Mouse (Mus musculus) MEL-GATA-1-ER (cell line): ENCODE measurements at regions not wholly inside any gene's neighbourhood (a gene's known extent, or its start where the extent isn't known, plus 50 kb on each side); places are given as distances from the start of the nearest gene placed in this dataset.

Experiments used
- DNase-seq: peaks from one replicate; pipeline ENCODE4 v3.0.0-alpha.2; 2012; ENCODE audit warnings: low read depth; ENCODE audit errors: extremely low read depth

DNA sequence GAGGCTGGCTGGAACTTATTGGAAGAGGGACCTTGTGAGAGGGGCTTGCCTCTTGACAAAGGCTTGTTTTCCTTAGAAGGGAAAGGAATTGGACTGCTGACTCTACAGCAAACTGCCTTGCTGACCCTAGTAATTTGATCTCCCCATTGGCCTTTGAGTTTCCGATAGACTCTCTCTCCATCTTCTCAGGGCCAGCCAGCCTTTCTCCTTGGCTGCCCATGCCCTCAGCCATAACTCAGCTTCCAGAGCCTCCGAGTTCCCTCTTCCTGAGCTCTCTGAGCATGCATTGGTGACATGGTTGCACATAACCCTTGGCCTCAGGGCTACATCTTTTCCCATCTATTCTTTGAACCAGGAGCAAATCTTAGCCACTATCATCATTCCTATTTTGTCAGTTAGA lies 803.7 kb downstream of the Adgrl2 start:
- no peak for DNase-seq

DNA sequence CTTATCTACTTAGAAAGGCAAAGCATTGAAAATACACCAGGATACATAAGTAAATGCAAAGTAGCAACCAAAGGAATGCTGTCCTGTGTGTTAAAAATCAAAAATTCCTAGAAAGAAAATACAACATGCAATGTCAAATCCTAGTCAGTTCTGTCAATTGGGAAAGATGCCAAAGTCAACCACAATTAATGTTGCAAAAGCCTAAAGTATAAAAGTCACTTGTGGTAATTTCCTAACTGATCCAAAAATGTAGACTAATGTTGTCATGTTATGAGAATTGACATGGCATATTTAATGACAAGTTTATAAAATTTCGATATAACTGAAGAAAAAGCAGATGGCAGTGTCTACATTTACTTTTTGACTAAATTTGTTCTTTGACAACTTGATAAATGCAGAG lies 822.8 kb downstream of the Adgrl2 start:
- DNase-seq, result no peak

DNA sequence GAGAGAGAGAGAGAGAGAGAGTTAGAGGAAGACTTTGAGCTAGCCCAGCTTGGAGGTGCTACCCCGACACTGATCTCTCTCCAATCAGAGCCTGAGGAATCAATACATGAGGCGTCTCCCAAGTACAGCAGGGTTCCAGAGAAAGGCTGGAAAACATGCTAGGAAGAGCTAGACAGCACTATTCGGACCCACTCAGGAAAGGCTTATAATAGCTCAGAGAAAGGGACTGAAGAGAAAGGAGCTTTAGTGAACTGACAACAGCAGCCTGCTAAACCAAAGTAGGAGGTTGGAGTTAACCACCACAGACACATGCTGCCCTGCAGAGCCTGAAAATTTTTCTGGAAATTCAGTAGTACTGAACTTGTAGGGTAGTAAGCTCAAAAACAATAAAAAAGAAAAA lies 831.3 kb downstream of the Adgrl2 start:
- no peak for DNase-seq

DNA sequence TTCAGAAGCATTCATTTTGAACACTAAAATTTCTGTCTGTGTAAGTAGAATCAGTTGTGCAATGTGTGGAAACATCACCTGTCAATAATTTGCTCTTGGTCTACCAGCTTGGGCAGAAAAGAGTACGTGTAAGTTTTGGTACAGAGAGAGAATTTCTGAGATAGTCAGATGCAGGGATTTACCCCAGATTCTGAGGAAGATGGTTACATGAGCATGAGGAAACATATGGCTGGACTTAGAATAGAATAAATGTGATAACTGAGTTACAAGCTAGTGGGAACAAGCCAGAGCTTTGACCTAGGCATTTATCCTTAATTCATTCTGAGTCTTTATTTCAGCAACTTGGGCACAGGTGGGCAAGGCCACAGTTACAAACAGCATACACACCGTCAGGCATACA lies 831.8 kb downstream of the Adgrl2 start:
- DNase-seq, result no peak

DNA sequence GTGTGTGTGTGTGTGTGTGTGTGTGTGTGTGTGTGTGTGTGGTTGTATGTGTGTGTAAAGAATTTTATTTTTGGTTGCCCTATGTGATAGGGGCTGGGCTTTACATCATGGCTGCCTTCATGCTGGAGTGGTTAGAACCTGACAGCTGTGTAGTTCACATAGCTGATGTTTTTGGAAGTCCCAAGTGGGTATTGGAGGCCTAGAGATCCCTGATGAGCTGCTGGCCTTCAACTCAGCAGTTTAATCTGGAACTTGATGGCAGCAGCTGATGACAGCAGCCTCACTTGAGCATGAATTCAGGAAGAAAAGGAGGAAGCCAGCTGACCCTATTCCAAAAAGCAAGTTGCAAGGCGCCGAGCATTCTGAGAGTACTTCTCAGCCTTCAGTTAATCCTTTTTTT lies 846.6 kb downstream of the Adgrl2 start:
- no peak for DNase-seq

DNA sequence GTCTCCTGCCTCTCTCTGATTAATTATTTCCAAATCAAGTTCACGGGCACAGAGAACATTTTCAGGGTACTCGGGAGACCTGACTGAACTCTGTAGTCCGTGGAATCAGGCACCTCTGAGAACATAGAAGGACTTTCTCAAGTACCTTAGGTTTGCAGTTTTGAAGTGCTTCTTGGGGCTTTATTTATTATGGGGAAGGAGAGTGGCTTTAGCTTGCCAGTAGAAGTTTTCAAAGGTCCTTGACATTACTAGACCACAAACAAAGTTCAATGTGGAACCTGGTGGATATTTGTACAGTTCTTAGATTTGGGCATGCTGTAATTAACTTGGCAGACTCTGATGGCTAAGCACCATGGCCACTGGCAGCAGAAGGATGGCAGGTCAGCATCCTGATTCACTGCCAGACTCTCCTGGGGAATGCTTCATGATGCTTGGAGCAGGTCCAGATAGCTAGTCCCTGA lies 853.5 kb downstream of the Adgrl2 start:
- DNase-seq, result no peak

DNA sequence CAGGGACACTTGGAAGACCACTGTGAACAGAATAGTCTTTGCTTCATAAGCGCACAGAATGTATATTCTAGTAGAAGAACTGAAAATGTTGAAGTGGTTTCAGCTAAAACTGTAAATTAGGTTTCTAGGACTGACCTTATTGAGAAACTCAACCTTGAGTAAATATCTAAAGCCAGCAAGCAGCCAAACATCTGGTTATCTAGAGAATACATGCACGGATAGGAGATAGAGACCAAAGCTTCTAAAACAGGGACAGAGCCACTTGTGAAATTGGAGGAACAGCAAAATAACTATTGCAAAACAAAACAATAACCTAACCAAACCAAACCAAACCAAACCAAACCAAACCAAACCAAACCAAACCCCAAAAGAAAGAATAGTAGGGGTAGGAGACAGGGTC lies 855.7 kb downstream of the Adgrl2 start:
- DNase-seq, result no peak

DNA sequence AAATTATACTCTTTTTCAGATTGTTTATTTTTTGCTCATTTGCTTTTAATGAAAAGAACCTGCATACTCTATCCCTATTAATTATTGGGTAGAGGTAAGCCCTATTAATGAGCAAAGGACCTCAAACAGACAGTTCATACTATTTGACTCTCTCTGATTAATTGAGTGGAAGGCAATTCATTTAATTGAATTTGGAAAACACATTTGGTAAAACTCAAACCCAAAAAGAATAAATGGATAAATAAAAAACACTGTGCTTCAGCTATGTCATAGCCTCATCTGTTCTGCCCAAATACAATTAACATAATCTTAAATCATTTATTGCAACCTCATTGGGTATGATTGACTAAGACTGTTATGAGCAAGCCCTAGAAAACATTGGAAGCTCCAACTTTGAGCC lies 874.8 kb downstream of the Adgrl2 start:
- no peak for DNase-seq

DNA sequence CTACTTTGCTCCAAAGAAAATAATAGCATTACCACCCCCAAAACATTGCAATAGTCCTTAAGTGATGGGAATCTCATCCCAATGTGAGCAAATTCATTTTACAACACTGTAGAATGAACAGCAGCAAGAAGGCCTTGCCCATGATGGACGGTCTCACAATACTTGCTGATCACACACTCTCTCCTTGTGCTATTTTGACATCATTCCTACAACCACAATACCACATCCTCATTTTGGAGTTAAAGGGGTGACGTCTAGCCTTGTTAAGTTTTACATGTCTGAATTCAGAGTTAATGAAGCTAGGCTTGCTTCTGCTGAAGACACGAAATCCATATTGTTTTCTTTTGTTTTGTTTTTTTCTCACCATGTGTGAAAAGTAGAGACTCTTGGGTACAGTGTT lies 878.2 kb downstream of the Adgrl2 start:
- DNase-seq, result no peak

DNA sequence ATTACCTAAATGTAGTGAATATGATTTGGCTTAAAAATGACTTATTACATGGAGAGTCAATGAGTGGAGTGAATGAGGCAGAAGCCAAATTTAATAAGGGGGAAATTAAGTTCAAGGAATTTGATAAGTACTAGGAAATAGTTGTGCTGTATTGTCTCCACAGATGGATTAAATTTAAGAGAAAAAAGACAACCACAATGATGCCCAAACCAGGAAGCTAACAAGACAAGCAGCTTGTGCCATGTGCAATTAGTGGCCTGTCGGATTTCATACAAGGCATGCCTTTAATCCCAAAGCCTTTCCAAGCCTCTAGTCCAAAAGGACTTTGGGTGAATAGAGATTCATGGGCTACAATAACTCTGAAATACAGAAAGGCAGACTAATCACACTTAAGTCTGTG lies 883.3 kb downstream of the Adgrl2 start:
- no peak for DNase-seq

DNA sequence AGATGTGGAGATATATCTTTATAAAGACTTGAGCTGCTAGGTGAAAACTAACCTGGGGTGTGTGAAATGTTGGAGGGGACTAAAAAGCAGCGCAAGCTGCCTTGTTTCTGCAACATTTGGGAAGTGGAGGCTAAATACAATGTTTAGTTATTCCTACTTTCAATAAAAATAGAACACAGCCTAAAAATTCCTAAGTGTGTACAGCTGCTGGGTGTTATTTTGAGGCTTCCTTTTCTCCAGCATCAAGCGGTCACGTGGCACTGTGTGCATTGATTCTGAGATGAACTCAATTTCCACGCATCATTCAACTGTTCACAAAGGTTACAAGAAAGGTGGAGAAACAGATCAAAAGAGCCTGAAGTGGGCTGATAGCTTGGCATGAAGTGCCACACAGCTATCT lies 896.4 kb downstream of the Adgrl2 start:
- DNase-seq, result no peak

DNA sequence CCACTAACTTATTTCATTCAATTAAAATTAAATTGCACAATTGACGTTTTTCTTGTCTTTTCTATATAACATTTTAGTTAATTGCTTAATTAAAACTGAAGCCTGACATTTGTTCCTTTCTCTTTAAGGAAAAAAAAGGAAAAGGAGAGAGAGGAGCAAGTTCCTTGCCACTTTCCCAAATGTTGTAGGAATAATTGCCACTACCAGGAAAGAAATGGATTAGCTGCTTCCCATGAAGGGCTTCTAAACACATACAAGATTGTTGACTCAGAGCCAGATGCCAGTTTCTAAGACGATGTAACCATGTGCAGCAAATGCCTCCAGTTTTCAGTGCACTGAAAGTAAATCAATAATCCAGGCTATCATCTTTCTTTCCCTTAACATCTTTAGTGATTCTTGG lies 914.5 kb downstream of the Adgrl2 start:
- DNase-seq, result no peak

DNA sequence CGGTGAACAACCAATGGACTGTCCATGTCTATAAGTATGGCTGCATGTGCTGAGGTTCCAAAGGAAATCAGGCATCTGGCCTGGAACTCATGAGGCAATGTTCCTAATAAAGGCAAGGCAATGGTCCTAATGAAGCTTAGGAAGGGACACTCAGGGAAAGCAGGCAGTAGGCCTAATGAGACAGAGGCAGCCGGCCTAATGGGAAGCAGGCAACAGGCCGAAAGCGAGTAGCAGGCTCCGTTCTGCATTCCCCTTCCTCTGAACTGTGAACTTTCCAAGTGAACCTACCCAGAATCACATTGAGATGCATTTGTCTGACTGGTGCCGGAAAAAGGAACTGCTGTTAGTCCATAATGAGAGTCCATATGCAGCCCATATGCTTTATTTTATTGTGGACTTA lies 923.7 kb downstream of the Adgrl2 start:
- DNase-seq, result no peak

DNA sequence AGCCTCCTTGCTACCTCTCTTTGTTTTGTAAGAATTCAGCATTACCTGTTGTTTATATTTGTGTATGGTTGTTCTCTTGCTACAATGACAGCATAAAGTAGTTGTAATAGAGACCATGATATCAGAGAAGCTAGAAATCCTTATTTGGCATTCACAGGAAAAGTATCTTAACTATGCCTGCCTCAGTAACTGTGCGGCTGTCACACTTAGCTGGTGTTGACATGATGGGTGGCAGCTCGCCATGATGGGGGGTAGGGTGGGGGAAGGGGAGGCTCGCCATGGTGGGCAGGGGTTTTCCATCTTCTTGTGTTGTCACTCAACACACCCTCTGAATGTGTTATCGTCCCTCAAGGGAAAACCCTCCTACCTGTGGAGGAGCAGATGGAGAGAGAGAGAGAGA lies 934.3 kb downstream of the Adgrl2 start:
- DNase-seq, result no peak

DNA sequence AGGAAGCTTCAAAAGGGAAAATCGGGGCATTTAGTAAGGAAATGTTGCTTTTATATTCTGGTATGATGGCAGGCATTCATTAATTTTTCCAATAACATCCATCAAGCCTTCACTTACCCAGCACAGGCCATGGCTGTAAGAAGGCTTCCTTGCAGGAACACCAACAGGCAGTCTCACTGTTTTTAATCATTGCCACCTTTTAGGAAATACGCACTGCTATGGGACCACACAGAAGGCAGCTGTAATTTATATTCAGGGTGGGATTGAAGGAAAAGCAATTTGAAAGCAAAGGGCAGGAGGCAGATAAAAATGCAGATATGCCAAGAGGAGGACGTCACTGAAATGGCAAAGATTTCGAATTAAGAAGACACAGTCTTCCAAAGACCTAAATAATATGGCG lies 937.8 kb downstream of the Adgrl2 start:
- no peak for DNase-seq

DNA sequence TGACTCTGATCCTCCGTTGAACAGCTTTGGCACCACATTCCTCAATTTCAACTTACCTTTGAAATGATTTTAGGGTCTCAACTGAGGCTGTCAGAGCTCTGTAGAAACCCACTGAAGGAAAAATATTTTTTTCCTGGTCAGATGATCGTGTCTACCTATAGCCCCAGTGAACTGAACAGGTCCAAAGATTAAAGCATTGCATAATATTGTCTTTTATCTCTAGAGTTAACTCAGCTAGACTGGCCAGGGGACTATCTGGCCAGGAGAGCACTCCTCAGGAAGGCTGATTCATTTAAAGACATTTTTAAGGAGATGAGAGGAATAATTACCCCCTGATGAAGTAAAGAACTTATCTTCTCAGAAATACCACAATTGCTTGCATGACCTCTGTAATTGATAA lies 942.1 kb downstream of the Adgrl2 start:
- no peak for DNase-seq

DNA sequence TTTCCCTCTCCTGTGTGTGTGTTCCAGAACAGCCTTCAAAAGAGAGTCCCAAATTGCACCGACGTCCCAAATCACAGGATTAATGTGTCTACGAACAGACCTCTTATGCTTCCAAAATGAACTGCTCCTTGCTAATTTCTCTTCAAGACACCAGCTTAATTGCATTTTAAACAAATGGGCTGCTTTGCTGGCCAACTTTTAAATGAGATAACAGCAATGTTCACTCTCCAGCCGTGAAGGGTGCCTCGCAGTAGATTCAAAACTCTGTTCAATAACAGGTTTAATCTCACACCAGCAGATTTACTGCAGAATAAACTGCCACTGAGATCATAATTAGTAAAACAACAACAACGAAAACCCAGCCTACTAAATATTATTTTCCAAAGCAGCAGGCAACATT lies 957.8 kb downstream of the Adgrl2 start:
- DNase-seq, result no peak

DNA sequence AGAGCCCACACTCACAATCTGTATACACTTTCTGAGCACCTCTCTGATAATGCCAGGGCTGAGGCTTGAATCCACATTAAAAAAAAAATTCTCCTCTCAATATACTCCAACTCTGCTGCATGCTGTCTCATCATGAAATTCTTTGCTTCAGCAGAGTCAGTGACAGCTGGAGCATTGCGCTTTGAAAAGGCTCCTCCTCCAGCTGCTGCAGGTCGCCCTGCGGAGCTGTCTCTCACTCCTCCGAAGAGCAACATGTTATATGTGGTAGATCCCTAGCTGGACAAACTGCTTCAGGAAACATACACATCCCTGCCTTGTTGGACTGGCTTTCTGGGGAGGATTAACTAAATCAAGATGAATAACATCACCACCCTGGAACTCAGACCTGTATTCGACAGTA lies 984.5 kb downstream of the Adgrl2 start:
- no peak for DNase-seq

DNA sequence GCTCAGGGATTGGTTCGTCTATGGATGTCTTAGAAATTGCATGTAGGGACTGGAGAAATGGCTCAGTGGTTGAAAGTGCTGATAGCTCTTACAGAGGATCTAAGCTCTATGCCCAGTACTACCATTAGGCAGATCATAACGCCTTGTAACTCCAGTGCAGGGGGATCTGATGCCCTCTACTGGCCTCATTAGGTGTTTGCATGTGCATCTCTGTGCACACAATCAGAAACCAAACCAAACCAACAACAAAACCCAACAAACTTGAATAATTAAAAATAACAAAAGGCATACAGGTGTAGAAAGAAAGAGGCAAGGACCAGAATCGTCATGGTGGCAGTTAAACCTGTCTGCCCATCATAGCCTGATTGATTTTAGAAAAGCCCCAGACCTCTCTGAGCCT lies 986.3 kb downstream of the Adgrl2 start:
- peak; percentile 12 for DNase-seq

DNA sequence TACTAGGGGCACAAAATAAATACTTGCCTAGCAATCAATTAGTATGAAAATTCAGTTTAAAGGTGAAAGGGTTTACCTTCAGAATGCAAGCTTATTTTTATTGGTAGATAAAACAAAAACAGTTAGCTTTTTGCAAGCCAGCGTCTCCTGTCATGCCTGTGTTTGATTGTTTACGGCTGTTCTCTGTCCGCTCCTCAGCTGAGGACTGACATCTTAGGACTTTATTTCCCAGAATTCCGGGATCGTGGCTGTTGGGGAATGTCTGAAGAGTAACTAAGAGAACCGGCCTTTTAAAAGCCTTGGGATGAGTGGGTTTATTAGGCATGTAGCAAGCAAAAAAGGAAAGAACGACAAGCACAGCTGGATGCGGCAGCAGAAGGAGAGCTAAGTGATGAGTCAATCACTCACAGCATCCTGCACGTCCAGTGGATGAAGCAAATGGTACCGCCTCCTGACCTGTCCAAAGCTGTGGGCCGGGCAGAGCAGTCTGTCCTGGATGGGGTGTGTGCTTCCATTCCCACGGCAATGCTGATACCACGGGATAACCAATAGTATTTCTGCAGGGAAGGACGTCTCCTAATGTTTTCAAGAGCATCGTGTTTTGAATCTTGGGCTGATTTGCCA lies 990.9 kb downstream of the Adgrl2 start:
- DNase-seq, result no peak

DNA sequence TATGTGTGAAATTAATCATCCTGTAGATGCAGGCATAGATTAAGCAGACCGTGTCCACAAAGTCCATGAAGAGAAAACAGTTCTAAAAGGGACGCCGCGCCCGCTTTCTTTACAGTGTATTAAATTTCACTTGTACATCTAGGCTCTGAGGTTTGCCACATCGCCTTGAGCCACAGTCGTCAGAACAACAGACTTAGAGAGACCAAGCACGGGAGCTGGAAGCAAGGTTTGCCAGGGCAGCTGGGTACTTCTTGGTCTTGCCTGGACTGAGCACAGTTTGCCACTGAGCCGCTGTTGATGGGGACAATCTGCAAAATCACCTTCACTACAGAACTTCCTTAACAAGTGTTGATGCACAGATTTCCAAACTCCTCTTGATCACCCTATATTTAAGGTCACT lies 998.6 kb downstream of the Adgrl2 start:
- DNase-seq, result no peak

DNA sequence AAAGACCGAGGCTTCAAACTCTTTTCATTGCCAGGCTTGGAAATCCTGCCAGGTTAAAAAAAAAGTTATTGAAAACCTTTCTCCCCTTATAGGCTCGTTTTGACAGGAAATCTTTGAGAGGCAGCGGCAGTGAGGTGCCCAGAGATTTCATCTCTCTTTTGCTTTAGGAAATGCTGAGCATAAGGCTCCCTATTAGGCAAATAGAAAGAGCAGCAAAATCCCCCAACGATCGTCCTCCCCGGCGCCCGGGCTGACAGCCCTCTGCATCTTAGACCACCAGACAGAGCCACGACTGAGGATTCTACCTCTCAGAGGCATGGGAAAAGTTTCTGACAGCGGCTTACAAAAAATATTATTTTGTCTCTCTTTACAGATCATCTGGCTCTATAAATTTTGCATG lies 999.5 kb downstream of the Adgrl2 start:
- no peak for DNase-seq

DNA sequence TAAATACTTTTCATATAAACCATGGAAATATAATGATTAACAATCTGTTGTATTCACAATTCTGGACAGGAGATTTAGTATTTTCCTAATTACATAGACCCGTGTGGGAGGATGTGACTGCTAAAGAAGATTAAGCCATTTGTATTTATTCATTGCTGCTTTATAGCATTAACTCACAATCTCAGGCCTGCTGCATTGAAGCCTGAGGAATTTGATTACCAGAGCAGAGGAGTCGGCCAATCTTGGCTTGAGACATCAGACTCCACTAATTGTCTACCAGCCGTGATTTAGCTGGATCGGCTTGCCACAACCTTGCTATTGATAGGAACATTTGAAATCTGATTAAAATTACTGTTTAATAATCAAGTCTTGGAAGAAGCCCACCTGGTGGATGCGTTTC lies 1007.5 kb downstream of the Adgrl2 start:
- no peak for DNase-seq

DNA sequence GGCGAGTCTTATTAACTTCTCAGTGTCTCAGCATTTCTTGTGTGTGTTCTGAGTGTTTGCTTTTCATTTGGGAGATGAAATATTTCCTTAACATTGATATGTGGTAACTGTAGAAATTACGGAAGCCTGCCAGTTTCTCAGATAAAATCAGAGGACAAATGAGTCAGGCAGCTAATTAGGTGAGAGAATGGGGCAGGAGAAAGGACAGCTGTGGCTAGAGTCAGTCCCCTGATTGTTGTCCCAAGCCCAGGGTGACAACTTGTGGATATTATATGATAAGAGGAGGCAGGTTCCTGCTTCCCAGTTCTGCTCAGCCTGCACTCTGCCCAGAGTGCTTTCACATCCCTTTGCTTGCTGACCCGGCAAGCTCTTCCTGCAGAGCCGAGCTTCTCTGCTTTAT lies 1008.7 kb downstream of the Adgrl2 start:
- DNase-seq, result no peak
